Mouse (Mus musculus) liver, embryonic 16.5 days (tissue): Measurements from ENCODE around the gene Rhobtb3. TPM values are rescaled to one million over a fixed set of nuclear protein-coding genes. Genes with fewer than 3 reads are reported as not detected.

ENCODE experiments used
- ATAC-seq: fragments of 200-750 bp; cut with Nextera tagmentation; 2 replicates; pipeline ENCODE4 v1.8.0; 2017; ENCODE audit warnings: low read depth, mild to moderate bottlenecking, moderate number of reproducible peaks, moderate library complexity
- H3K27ac ChIP-seq: fragments of 300-500 bp; sonication (generic); 2 replicates; pipeline ENCODE4 v1.5.1; 2014; ENCODE audit warnings: mild to moderate bottlenecking, low read length
- H3K27me3 ChIP-seq: fragments of 300-500 bp; sonication (generic); 2 replicates; pipeline ENCODE4 v1.6.1; 2014; ENCODE audit warnings: low read depth, low read length, mixed read lengths; ENCODE audit not compliant: control insufficient read depth, insufficient read depth
- H3K36me3 ChIP-seq: fragments of 300-500 bp; sonication (generic); 2 replicates; pipeline ENCODE4 v1.6.1; 2014; ENCODE audit warnings: mild to moderate bottlenecking; ENCODE audit not compliant: control insufficient read depth, insufficient read depth
- H3K4me1 ChIP-seq: fragments of 300-500 bp; sonication (generic); 2 replicates; pipeline ENCODE4 v1.6.1; 2014; ENCODE audit warnings: low read depth, low read length, mixed read lengths; ENCODE audit not compliant: control insufficient read depth
- H3K4me2 ChIP-seq: fragments of 300-500 bp; sonication (generic); 2 replicates; pipeline ENCODE4 v1.6.1; 2014; ENCODE audit warnings: low read depth, low read length, mixed read lengths
- H3K4me3 ChIP-seq: fragments of 300-500 bp; sonication (generic); 2 replicates; pipeline ENCODE4 v1.5.1; 2014; ENCODE audit warnings: low read depth, mild to moderate bottlenecking, low read length
- H3K9ac ChIP-seq: fragments of 300-500 bp; sonication (generic); 2 replicates; pipeline ENCODE4 v1.6.1; 2014; ENCODE audit warnings: low read depth, low read length
- H3K9me3 ChIP-seq: fragments of 300-500 bp; sonication (generic); replicated peaks from 2 replicates; pipeline ENCODE4 v1.6.1; 2016; ENCODE audit warnings: low read length; ENCODE audit not compliant: control insufficient read depth
- WGBS: fragments of 180-500 bp; shearing (Covaris S2); extraction: QIAGEN DNeasy Blood & Tissue Kit; methylation state at CpG from one replicate; pipeline ENCODE4 v1.1.7; 2014; ENCODE audit not compliant: insufficient replicate concordance; 5-methylcytosine and 5-hydroxymethylcytosine counted together
- polyA plus RNA-seq: library from polyadenylated mRNA; unstranded; fragments of >200 nt; fragmentation: Nextera tagmentation; extraction: Ambion mirVana; gene quantifications from 2 replicates; pipeline ENCODE4 v1.2.1, GENCODE M21; 2015

The Rhobtb3 gene
- polyA plus RNA-seq, 1 experiment from 2014 or later = 4.0 TPM

DNA sequence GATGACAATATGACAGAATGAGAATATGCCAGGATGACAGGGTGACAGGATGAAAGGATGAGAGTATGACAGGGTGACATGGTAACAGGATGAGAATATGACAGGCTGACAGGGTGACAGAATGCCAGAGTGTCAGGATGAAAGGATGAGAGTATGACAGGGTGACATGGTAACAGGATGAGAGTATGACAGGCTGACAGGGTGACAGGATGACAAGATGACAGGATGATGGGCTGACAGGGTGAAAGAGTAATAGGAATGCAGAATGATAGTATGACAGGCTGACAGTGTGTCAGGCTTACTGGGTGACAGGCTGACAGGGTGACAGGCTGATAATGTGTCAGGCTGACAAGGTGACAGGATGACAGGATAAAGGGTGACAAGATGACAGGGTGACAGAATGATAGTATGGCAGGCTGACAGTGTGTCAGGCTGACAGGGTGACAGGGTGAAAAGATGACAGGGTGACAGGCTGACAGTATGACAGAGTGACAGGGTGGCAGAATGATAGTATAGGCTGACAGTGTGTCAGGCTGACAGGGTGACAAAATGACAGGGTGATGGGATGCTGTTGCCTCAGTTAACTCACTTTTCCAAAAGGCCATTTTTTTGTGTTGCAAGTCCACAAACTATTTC lies 11.8 kb upstream of the Rhobtb3 start:
- Histone ChIP-seq H3K4me3 (no peak overlapping the region), H3K36me3 (no peaks in the 10 kb centered on the region), H3K27me3 (no peaks in the 10 kb centered on the region), H3K4me1 (no peaks in the 10 kb centered on the region), H3K9ac (no peak overlapping the region), H3K4me2 (no peak overlapping the region), H3K9me3 (no peaks in the 10 kb centered on the region), H3K27ac (no peak overlapping the region)
- ATAC-seq = no peak

DNA sequence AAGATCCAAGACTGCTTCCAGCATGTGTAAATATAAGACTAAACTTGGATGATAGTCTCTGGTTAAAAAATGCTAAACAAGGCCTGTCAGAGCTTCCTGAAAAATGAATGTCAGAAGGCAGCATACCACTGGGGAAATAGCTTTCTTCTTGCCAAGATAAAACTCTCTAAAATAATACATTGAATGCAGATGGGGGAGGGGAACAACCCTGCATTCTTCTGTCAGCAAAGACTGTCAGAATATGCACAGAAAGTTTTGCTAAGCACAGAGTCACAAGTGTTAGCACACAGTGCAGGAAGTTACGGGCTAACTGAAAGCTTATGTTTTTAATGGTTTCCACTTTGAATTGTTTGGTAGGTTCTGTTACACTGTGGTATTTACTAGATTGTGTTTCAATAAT lies 6.6 kb upstream of the Rhobtb3 start:
- ATAC-seq = no peak
- H3K27ac ChIP-seq = no peak overlapping the region
- no peaks in the 10 kb centered on the region for H3K36me3 ChIP-seq
- no peaks in the 10 kb centered on the region for H3K4me1 ChIP-seq
- H3K4me3 ChIP-seq = no peak overlapping the region
- H3K4me2 ChIP-seq = no peak overlapping the region
- WGBS = 61% methylated on average over 1 of the region's 1 CpGs
- no peaks in the 10 kb centered on the region for H3K9me3 ChIP-seq
- H3K27me3 ChIP-seq = no peaks in the 10 kb centered on the region
- H3K9ac ChIP-seq = no peak overlapping the region

DNA sequence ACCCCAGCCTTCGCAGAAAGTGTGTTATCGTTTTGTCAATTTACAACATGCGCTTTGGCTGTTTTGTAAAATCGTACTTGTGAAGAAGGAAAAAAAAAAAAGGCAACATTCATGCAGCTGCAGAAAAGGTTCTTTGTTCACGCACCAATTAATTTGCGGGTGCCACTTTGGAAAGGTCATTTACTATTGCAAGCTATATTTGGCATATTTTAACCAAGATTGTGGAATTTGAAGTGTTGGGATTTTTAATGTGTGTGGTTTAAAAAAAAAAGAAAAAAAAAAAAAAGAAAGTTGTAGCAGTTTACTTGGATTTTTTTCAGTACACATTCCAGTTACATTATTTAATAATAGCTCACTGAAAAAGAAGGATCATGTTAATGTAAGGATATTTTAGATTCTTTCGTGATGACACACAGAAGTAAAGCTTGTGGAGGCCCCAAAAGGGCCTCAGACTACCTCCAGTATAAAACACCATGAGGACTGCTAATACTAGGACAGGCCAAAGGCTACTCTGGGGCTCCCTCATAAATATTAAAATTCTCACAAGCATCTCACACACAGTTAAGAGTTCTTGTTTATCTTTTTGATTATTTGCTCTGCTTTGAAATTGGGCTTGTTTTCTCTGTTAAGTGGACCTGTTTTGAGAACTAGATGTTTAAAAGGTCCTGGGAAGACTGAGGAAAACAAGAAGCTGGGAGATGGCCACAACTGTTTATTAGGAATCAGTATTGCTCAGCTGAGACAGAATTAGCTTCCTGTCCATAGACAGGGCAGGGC lies 507 bp upstream of the Rhobtb3 start:
- Histone ChIP-seq H3K36me3 (no peaks in the 10 kb centered on the region), H3K27me3 (peaks cover 12% of the 10 kb centered on the region), H3K27ac (peak overlapping the region; percentile 70), H3K4me1 (peaks cover 3% of the 10 kb centered on the region), H3K4me3 (peak overlapping the region; percentile 70), H3K9ac (peak overlapping the region; percentile 67), H3K9me3 (no peaks in the 10 kb centered on the region), H3K4me2 (peak overlapping the region; percentile 79)
- 7% methylated on average over 7 of the region's 7 CpGs for WGBS
- no peak for ATAC-seq

DNA sequence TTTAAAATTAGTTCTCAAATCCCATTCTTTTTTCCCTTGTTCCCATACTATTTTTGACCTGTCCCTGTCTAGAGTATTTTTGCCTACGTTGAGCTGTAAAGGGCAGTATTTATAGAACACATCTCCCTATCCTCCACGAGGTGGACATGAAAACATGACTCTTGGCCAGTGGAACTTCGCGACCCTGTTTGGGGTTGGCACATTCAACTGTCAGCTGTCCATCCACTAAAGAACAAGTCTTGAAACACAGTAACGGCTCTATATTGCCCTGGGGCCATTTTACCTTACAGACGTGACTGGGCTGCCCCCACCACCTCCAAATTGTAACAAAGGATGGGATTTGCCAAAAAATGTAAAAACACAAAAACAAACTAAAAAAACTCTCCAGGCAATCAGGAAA lies 994 bp downstream of the Rhobtb3 start:
- WGBS = 2% methylated on average over 6 of the region's 6 CpGs
- H3K4me2 ChIP-seq = peak overlapping the region; percentile 79
- peaks cover 3% of the 10 kb centered on the region for H3K4me1 ChIP-seq
- no peaks in the 10 kb centered on the region for H3K36me3 ChIP-seq
- ATAC-seq = peak; percentile 17; the same call in 1 of the 2 replicates
- H3K27me3 ChIP-seq = peaks cover 12% of the 10 kb centered on the region
- peak overlapping the region; percentile 70 for H3K4me3 ChIP-seq
- peak overlapping the region; percentile 70 for H3K27ac ChIP-seq
- no peaks in the 10 kb centered on the region for H3K9me3 ChIP-seq
- peak overlapping the region; percentile 67 for H3K9ac ChIP-seq

DNA sequence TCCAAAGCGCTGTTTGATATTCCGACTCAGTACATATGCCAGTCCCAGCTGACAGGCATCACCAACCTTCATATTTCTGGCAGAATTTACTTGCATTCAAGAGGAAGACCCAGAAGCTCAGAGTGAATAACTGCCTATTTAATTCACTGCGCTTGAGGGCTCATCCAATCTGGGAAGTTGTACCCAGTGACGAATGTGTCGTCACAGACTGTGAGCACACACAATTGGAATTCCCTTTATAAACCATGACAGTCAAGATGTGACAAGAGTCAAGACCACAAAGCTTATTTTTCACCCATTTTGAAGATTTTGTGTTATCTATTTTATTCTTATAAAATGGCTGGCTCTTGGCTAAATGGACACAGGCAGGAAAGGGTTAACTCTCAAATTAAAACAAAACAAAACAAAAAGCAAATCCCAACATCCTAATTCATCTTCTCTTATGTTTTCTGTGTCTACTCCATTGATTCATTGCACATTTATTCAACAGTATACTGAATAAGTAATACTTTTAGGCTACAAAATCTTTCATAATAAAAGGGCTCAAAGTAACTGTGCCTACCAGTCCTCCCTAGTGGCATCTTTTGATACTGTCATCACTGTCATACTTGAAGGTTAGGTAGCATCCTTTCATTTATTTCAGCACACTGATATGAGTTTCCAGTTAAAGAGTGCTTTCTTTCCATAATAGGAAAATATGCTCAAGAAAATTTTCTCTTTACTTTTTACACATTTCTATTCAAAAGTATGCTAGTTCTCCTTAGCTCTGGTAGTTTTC lies 2.0 kb downstream of the Rhobtb3 start:
- Histone ChIP-seq H3K4me1 (peaks cover 3% of the 10 kb centered on the region), H3K27me3 (peaks cover 12% of the 10 kb centered on the region), H3K9ac (no peak overlapping the region), H3K36me3 (no peaks in the 10 kb centered on the region), H3K9me3 (no peaks in the 10 kb centered on the region), H3K4me3 (no peak overlapping the region), H3K4me2 (no peak overlapping the region), H3K27ac (no peak overlapping the region)
- no peak for ATAC-seq
- WGBS = 87% methylated on average over 5 of the region's 5 CpGs

DNA sequence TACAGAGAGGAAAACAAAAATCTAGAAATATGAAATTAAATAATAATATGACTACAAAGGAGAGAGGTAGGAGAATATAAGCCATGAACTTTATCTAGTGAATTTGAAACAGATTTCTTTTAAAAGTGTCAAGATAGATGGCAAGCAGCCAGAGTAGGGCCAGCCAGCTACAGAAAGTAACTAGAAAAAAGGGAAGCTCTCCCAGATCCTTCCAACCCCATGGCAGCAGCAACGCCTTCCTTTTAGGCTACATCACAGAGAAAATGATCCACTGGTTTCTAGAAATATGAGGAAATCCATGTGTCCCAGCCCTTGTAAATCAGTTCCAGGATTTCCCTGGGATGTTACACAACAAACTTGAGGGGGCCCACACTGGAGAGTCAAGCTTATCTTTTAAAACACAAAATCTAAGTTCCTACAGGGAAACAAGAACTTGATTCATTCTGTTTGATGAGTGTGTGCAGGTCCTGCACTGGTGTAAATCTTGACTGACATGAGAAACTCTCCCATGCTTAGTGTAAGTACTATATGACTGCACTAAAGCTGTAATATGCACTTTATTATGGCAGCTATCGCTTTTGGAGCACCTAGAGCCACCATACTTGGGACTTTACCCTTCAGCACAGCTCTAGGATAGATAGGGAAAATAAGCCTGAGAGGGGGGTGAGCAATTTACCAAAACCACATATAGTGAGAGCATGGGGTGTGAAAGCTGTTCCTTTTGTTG lies 2.8 kb downstream of the Rhobtb3 start:
- H3K4me3 ChIP-seq = no peak overlapping the region
- no peaks in the 10 kb centered on the region for H3K36me3 ChIP-seq
- H3K4me1 ChIP-seq = peaks cover 3% of the 10 kb centered on the region
- ATAC-seq = no peak
- no peak overlapping the region for H3K27ac ChIP-seq
- H3K4me2 ChIP-seq = no peak overlapping the region
- no peaks in the 10 kb centered on the region for H3K9me3 ChIP-seq
- WGBS = 47% methylated on average over 2 of the region's 2 CpGs
- H3K27me3 ChIP-seq = peaks cover 12% of the 10 kb centered on the region
- no peak overlapping the region for H3K9ac ChIP-seq

DNA sequence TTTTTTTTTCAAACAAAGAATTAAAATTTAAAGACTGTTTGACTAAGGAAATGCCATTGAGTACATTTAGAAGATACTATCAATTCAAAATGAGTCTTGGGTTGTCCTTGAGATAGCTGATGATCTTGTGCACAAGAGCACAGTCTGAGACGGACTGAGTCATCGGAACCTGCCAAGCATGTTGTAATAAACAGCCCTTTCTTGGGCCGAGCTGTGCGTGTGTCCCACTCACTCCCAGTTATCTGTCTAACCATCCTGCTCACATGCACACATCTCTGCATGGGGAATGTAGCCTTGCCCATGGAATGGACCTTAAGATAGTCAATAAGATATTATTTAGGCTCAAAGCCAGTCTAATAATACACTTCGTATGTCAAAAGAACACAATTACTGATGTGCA lies 4.9 kb downstream of the Rhobtb3 start:
- WGBS = 67% methylated on average over 5 of the region's 5 CpGs
- no peaks in the 10 kb centered on the region for H3K36me3 ChIP-seq
- H3K9me3 ChIP-seq = no peaks in the 10 kb centered on the region
- no peak overlapping the region for H3K4me2 ChIP-seq
- H3K27me3 ChIP-seq = peaks cover 12% of the 10 kb centered on the region
- H3K4me3 ChIP-seq = no peak overlapping the region
- ATAC-seq = no peak
- H3K4me1 ChIP-seq = no peaks in the 10 kb centered on the region; the same call in 1 of the 2 replicates
- H3K27ac ChIP-seq = no peak overlapping the region
- no peak overlapping the region for H3K9ac ChIP-seq

DNA sequence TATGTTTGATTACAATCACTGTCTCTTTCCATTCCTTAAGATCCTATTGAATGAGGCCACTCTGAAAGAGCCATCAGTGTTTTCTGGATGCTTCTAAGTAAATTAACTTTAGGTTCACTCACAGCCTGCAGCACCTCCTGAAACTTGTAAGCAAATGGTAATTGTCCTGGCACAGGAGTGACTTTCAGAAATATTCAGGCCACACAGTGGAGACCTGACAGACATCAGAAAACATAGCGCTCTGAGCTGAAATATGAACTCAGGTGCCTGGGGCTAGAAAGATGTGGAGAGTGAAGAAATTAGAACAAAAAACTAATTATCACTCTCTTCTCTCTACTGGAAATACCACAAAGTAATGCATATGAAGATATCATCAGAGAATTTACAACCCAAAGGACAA lies 10.4 kb downstream of the Rhobtb3 start:
- 76% methylated on average over 1 of the region's 1 CpGs for WGBS
- Histone ChIP-seq H3K36me3 (no peaks in the 10 kb centered on the region), H3K4me1 (no peaks in the 10 kb centered on the region), H3K27ac (no peak overlapping the region), H3K4me2 (no peak overlapping the region), H3K4me3 (no peak overlapping the region), H3K9me3 (no peaks in the 10 kb centered on the region), H3K27me3 (no peaks in the 10 kb centered on the region), H3K9ac (no peak overlapping the region)
- ATAC-seq = no peak
